Mouse (Mus musculus): Measurements from ENCODE around the gene Gja1. TPM values are rescaled to one million over a fixed set of nuclear protein-coding genes. Genes with fewer than 3 reads are reported as not detected.
"Not testable (repeated sequence)": the region's sequence is repeated elsewhere in the genome, so short reads cannot be mapped to it uniquely, and the experiment has no call there.

Gja1 gene
- 1.1 and 1.3 TPM in 2 replicates for total RNA-seq (2015)
- 1.9 and 2.1 TPM in 2 replicates for total RNA-seq (2017)

GRCm38 (mm10) chr10:56377097-56377965 is at the start of gene Gja1:
TSS of gene Gja1 (plus strand) at chr10:56377330.
- peak; percentile 56 for ATAC-seq (ENCODE audit: poor library complexity, severe bottlenecking)

- peak; percentile 95 for ATAC-seq (ENCODE audit: poor library complexity, severe bottlenecking)
These were observed 38.2 kb upstream of the Gja1 start for GRCm38 (mm10) chr10:56338851-56339489.

- ATAC-seq (ENCODE audit: poor library complexity, severe bottlenecking) = no peak
These were observed 16.7 kb upstream of the Gja1 start for GRCm38 (mm10) chr10:56360472-56360871.

- ATAC-seq (ENCODE audit: poor library complexity, severe bottlenecking) = peak; percentile 85
These were observed 8.1 kb upstream of the Gja1 start for GRCm38 (mm10) chr10:56369073-56369472.

GRCm38 (mm10) chr10:56373021-56373720 is 4.0 kb upstream of the Gja1 start:
- no peak for ATAC-seq (ENCODE audit: poor library complexity, severe bottlenecking)

- no peak for ATAC-seq (ENCODE audit: poor library complexity, severe bottlenecking)
These were observed 3.0 kb upstream of the Gja1 start for GRCm38 (mm10) chr10:56374169-56374568.

- ATAC-seq (ENCODE audit: poor library complexity, severe bottlenecking) = no peak
These were observed 1.1 kb upstream of the Gja1 start for GRCm38 (mm10) chr10:56375906-56376468.

- ATAC-seq (ENCODE audit: poor library complexity, severe bottlenecking) = peak; percentile 23; the same call in 1 of the 2 replicates
These were observed 977 bp downstream of the Gja1 start for GRCm38 (mm10) chr10:56377966-56378647.

GRCm38 (mm10) chr10:56378648-56379254 is 1.6 kb downstream of the Gja1 start:
- peak; percentile 54 for ATAC-seq (ENCODE audit: poor library complexity, severe bottlenecking)

GRCm38 (mm10) chr10:56379720-56380119 is 2.6 kb downstream of the Gja1 start:
- ATAC-seq (ENCODE audit: poor library complexity, severe bottlenecking) = no peak

GRCm38 (mm10) chr10:56385195-56386109 is 8.3 kb downstream of the Gja1 start:
- ATAC-seq (ENCODE audit: poor library complexity, severe bottlenecking) = no peak

- no peak for ATAC-seq (ENCODE audit: poor library complexity, severe bottlenecking)
These were observed 16.1 kb downstream of the Gja1 start for GRCm38 (mm10) chr10:56393095-56393784.

- not testable (repeated sequence) for ATAC-seq (ENCODE audit: poor library complexity, severe bottlenecking)
These were observed 16.8 kb downstream of the Gja1 start for GRCm38 (mm10) chr10:56393815-56394417.

GRCm38 (mm10) chr10:56397875-56398274 is 20.7 kb downstream of the Gja1 start:
- ATAC-seq (ENCODE audit: poor library complexity, severe bottlenecking) = no peak

- ATAC-seq (ENCODE audit: poor library complexity, severe bottlenecking) = no peak
These were observed 21.2 kb downstream of the Gja1 start for GRCm38 (mm10) chr10:56398310-56398709.

- ATAC-seq (ENCODE audit: poor library complexity, severe bottlenecking) = not testable (repeated sequence)
These were observed 24.3 kb downstream of the Gja1 start for GRCm38 (mm10) chr10:56401396-56401795.

GRCm38 (mm10) chr10:56405934-56406333 is 28.8 kb downstream of the Gja1 start:
- ATAC-seq (ENCODE audit: poor library complexity, severe bottlenecking) = peak; percentile 62

Measured in megakaryocyte, adult 5-6 weeks (primary cell).